Mouse (Mus musculus): ENCODE data around the gene Gm49387.
"Not testable (repeated sequence)": the region's sequence is repeated elsewhere in the genome, so short reads cannot be mapped to it uniquely, and the experiment has no call there.

Gm49387 gene

GRCm38 (mm10) chr14:31641506-31642155, 953 bp upstream of the Gm49387 start:
- DNase-seq (ENCODE audit: extremely low spot score, low spot score), result no peak

GRCm38 (mm10) chr14:31640890-31641505, 320 bp upstream of the Gm49387 start, which contains the start of the genes Btd and Hacl1:
Gene Btd, plus strand, starts transcription at chr14:31641028.
Gene Hacl1, minus strand, starts transcription at chr14:31641286.
- peak; percentile 91 for DNase-seq (ENCODE audit: extremely low spot score, low spot score)

GRCm38 (mm10) chr14:31630677-31631076, 10.0 kb downstream of the Gm49387 start:
- no peak for DNase-seq (ENCODE audit: extremely low spot score, low spot score)

- DNase-seq (ENCODE audit: extremely low spot score, low spot score), result no peak
Measured at GRCm38 (mm10) chr14:31622748-31623147, 17.9 kb downstream of the Gm49387 start.

- no peak for DNase-seq (ENCODE audit: extremely low spot score, low spot score)
Measured at GRCm38 (mm10) chr14:31620591-31621223, 20.0 kb downstream of the Gm49387 start.

GRCm38 (mm10) chr14:31617997-31618396, 22.7 kb downstream of the Gm49387 start:
- DNase-seq (ENCODE audit: extremely low spot score, low spot score), result no peak

- DNase-seq (ENCODE audit: extremely low spot score, low spot score), result no peak
Measured at GRCm38 (mm10) chr14:31617204-31617603, 23.5 kb downstream of the Gm49387 start.

GRCm38 (mm10) chr14:31613671-31614070, 27.0 kb downstream of the Gm49387 start:
- DNase-seq (ENCODE audit: extremely low spot score, low spot score), result no peak

GRCm38 (mm10) chr14:31611986-31612385, 28.7 kb downstream of the Gm49387 start:
- no peak for DNase-seq (ENCODE audit: extremely low spot score, low spot score)

GRCm38 (mm10) chr14:31605514-31605913, 35.2 kb downstream of the Gm49387 start:
- DNase-seq (ENCODE audit: extremely low spot score, low spot score), result no peak

- no peak for DNase-seq (ENCODE audit: extremely low spot score, low spot score)
Measured at GRCm38 (mm10) chr14:31604916-31605315, 35.8 kb downstream of the Gm49387 start.

- not testable (repeated sequence) for DNase-seq (ENCODE audit: extremely low spot score, low spot score)
Measured at GRCm38 (mm10) chr14:31602616-31602979, 38.1 kb downstream of the Gm49387 start.

GRCm38 (mm10) chr14:31601908-31602615, 38.6 kb downstream of the Gm49387 start:
- no peak for DNase-seq (ENCODE audit: extremely low spot score, low spot score)

GRCm38 (mm10) chr14:31597446-31597845, 43.2 kb downstream of the Gm49387 start:
- no peak for DNase-seq (ENCODE audit: extremely low spot score, low spot score)

GRCm38 (mm10) chr14:31596408-31596807, 44.3 kb downstream of the Gm49387 start:
- no peak for DNase-seq (ENCODE audit: extremely low spot score, low spot score)

- no peak for DNase-seq (ENCODE audit: extremely low spot score, low spot score)
Measured at GRCm38 (mm10) chr14:31594693-31595092, 46.0 kb downstream of the Gm49387 start.

GRCm38 (mm10) chr14:31593036-31593435, 47.6 kb downstream of the Gm49387 start:
- no peak for DNase-seq (ENCODE audit: extremely low spot score, low spot score)

GRCm38 (mm10) chr14:31591243-31591642, 49.4 kb downstream of the Gm49387 start, which contains the start of gene Colq:
Gene Colq, minus strand, starts transcription at chr14:31591343.
- DNase-seq (ENCODE audit: extremely low spot score, low spot score), result no peak

GRCm38 (mm10) chr14:31586451-31586850, 54.2 kb downstream of the Gm49387 start:
- no peak for DNase-seq (ENCODE audit: extremely low spot score, low spot score)

- DNase-seq (ENCODE audit: extremely low spot score, low spot score), result no peak
Measured at GRCm38 (mm10) chr14:31583082-31583481, 57.6 kb downstream of the Gm49387 start.

GRCm38 (mm10) chr14:31577966-31578735, 62.5 kb downstream of the Gm49387 start:
- no peak for DNase-seq (ENCODE audit: extremely low spot score, low spot score)
